Mouse (Mus musculus) adrenal gland, postnatal 10 days (tissue): ENCODE data around the gene 4933428M09Rik. TPM values are rescaled to one million over a fixed set of nuclear protein-coding genes. Genes with fewer than 3 reads are reported as not detected.
"Not testable (repeated sequence)": the region's sequence is repeated elsewhere in the genome, so short reads cannot be mapped to it uniquely, and the experiment has no call there.

Experiments
- DNase-seq: peaks from one replicate; pipeline ENCODE4 v3.0.0; 2021; ENCODE audit warnings: mixed read lengths
- long read RNA-seq, 2 experiments: library from polyadenylated mRNA; stranded (forward); transcript quantifications; one replicate each; pipeline ENCODE4 v2.0.0; 2021
- total RNA-seq, 2 experiments: library from RNA; stranded (reverse); gene quantifications; 2 replicates each; pipeline ENCODE4 v1.2.3; 2021

4933428M09Rik gene
- total RNA-seq: not detected
- long read RNA-seq, experiment 1: 0 reads
- long read RNA-seq, experiment 2: 0 reads

GRCm38 (mm10) chrX:139178928-139179327, at the start of gene 4933428M09Rik:
TSS of gene 4933428M09Rik (plus strand) at chrX:139179228.
- no peak for DNase-seq

GRCm38 (mm10) chrX:139134031-139134430, 45.0 kb upstream of the 4933428M09Rik start:
- no peak for DNase-seq

GRCm38 (mm10) chrX:139191506-139191905, 12.5 kb downstream of the 4933428M09Rik start:
- DNase-seq: not testable (repeated sequence)

- DNase-seq: no peak
These were observed 15.7 kb downstream of the 4933428M09Rik start for GRCm38 (mm10) chrX:139194572-139195279.

- DNase-seq: not testable (repeated sequence)
These were observed 30.3 kb downstream of the 4933428M09Rik start for GRCm38 (mm10) chrX:139209191-139209828.

GRCm38 (mm10) chrX:139209829-139210225, 30.8 kb downstream of the 4933428M09Rik start, which contains the start of gene Mum1l1:
TSS of gene Mum1l1 (plus strand) at chrX:139210042.
- peak; percentile 82 for DNase-seq

- DNase-seq: no peak
These were observed 35.7 kb downstream of the 4933428M09Rik start for GRCm38 (mm10) chrX:139214765-139215164.

- DNase-seq: no peak
These were observed 37.4 kb downstream of the 4933428M09Rik start for GRCm38 (mm10) chrX:139216409-139216808.

GRCm38 (mm10) chrX:139216991-139217593, 38.1 kb downstream of the 4933428M09Rik start:
- DNase-seq: peak; percentile 66

- no peak for DNase-seq
These were observed 38.7 kb downstream of the 4933428M09Rik start for GRCm38 (mm10) chrX:139217776-139218175.

GRCm38 (mm10) chrX:139219017-139219416, 40.0 kb downstream of the 4933428M09Rik start:
- DNase-seq: peak; percentile 56

- DNase-seq: no peak
These were observed 41.8 kb downstream of the 4933428M09Rik start for GRCm38 (mm10) chrX:139220830-139221229.

- no peak for DNase-seq
These were observed 42.9 kb downstream of the 4933428M09Rik start for GRCm38 (mm10) chrX:139221893-139222292.

Other genes starting within 250 kb of the 4933428M09Rik start
- 10 to 100 TPM in 1 of 2 experiments, 1 to 10 TPM in 1; 8.5 to 13.7 TPM for gene Serpina7, start 94.0 kb upstream of the 4933428M09Rik start, total RNA-seq
- gene 4930513O06Rik, start 93.0 kb upstream of the 4933428M09Rik start, total RNA-seq: not detected
- gene Mum1l1, start 30.8 kb downstream of the 4933428M09Rik start, total RNA-seq: 1 to 10 TPM; 4.5 to 6.3 TPM
- not detected for gene Trap1a, start 154.5 kb downstream of the 4933428M09Rik start, total RNA-seq